Mouse (Mus musculus): ENCODE results near the gene Srgap2. TPM values are rescaled to one million over a fixed set of nuclear protein-coding genes. Genes with fewer than 3 reads are reported as not detected.

Srgap2 gene
- polyA plus RNA-seq, 1 experiment, result 16.3 TPM

DNA sequence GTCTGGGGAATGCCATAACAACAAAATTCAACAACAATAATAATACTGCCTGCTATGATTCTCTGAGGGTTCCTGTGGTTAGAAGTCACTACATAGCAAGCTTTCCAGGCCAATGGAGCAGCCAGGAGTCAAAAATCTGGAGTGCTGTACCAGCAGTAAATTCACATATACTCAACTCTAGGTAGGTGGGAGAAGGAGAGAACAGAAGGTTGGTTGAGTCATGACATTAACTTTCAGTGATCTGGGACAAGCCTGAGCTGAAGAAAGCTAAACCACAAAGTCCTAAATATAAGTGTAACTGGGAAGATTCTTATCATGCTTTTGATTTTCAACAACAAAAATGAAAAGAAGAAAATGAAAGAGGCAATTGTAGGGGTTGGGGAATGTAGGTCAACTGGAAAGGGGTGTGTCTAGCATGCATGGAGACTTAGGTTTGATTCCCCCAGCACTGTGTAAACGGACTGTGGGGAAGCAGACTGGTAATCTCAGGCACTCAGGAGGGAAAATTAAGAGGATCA lies 177.1 kb downstream of the Srgap2 start:
- no peak for TF ChIP-seq GATA1 (IDR thresholded peaks at IDR 0.05; ENCODE audit: low read length)

DNA sequence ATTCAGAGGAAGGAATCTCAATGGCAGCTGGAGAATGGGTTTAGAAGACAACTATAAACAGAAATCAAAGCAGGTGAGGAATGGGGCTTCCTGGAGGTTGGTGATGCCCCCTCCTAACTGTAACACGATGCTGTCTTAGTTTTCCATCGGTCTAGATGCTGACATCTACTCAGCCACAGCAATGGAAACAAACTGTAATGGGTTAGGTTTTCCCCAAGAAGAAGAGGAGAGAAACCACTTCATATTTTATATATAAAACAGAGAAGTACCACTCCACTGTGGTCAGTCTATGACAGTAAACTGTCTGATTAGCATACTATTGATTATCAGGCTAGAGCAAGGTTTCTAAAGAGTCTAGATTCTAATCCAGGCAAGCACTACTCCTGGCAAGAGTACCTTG lies 179.4 kb downstream of the Srgap2 start:
- TF ChIP-seq GATA1 (IDR thresholded peaks at IDR 0.05; ENCODE audit: low read length), result no peak

DNA sequence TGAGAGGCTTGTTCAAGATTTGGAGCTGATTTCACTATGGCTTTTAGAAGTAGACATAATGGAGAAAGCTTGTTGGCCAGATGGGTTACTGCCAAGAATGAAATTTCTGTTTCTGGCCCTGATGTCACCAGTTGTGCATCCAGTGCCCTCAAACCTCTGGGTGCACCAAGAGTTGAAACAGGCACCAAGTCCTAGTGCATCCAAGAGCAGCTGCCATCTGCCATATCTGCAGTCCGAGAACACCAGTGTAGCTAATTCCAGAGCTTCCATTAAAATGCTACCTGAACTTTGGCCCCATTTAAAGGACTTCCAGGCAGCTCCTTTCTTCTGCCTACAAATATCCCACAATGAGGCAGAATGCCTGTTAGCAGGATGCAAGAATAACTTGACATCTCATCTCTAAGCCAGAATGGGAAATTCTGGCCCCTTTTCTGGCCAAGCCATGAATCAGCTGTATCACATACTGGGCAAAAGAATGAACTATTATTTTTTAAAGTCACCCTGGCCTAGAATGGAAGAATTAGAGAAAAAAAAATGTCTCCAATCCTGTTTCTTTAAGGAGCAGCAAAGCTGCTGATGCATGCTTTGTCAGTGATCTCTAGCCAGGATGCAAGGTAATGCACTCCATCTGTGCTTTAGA lies 180.1 kb downstream of the Srgap2 start:
- TF ChIP-seq GATA1 (IDR thresholded peaks at IDR 0.05; ENCODE audit: low read length), result no peak

DNA sequence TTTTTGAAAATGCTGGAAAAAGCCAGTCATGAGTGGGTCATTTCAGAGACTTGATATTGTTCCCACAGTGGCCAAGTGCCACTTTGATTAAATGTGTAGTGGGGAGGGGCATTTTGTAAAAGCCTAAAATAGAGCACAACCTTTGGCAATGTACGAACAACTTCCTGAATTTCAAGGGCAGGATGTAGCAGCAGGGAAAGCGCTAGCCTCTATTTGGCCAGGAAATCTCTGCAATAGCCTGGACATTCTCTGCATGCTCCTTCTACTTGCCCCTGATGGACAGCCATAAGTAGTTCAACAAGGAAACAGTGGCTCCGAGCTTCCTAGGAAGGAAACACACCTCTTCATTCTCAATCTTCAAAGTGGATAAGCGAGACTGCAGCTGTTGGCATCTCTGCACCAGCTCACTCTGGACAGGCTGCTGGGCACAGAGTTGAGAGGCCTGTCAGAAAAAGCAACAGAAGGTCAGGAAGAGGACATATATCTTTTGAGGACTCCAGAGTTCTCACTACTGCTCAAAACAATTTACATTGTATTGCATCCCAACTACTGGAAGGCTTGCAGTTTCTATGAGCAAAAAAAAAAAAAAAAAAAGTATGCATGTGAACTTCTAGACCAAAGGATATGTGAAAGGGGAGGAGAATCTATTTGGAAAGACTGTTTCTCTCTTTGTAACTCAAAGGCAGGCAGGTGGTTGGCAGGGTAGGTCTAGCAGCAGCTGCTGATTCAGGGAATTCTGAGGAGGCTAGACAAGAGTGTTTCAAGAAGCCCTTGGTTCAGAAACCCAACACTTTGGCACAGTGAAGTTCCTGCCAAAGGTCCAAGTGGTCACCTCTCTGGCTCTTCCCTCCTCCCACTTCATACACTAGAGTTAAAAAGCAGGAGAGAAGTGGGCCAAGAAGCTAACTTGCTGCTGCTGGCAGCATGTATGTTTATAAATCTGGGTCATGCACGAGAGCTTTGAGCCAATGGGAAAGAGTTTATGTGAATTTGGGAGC lies 181.4 kb downstream of the Srgap2 start:
- no peak for TF ChIP-seq GATA1 (IDR thresholded peaks at IDR 0.05; ENCODE audit: low read length)

DNA sequence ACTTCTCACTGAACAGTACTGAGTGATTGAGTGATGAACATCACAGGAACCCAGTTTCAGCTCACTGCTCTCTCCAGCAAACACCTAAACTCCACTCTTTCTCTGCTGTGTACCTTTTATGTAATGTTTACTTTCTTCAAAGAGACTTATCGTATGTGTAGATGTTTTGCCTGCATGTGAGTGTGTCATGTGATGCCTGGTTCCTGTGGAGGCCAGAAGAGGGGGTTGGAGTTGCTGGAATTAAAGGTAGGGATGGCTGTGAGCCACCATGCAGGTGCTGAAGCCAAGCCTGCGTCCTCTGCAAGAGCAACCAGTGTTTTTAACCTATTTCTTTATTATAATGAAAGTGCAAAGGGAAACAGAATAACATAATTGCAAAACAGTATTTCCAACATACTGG lies 182.5 kb downstream of the Srgap2 start:
- TF ChIP-seq GATA1 (IDR thresholded peaks at IDR 0.05; ENCODE audit: low read length), result no peak

DNA sequence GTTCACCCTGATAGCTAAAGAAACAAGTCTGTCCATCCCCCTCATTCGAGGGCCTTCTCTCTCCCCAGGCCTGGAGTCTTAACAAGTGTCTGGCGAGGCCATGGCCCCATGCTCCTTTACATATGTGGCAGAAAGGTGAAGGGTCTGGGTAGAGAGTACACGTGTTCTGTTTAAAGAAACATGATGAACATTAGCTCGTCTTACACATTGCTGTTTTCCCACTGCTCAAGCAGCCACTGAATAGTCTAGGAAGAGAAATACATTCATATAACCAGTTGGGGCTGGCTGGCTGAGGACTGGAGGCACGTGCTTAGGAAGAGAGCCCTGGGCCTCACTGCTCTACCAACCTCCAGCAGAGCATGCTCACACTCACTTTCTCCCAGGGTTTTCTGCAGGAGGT lies 191.1 kb downstream of the Srgap2 start:
- no peak for TF ChIP-seq GATA1 (IDR thresholded peaks at IDR 0.05; ENCODE audit: low read length)

DNA sequence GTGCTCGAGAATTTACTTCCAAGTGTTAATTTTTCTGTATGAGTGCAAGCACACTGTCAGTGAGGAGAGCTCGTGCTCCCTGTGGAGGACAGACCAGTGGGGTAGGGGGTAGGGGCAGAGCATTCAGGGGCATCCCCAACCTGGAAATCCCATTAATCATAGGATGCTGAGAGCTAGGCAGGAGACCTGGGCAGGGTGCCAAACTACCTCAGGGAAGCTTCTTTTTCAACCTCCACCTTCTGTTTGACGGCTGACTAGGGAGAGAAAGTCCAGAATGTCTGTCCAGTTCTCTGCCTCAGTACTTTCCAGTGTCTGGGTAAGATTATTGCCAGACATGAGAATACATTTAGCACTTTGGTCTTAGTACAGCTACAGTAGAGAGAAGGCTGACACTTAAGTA lies 191.5 kb downstream of the Srgap2 start:
- TF ChIP-seq GATA1 (IDR thresholded peaks at IDR 0.05; ENCODE audit: low read length), result no peak

DNA sequence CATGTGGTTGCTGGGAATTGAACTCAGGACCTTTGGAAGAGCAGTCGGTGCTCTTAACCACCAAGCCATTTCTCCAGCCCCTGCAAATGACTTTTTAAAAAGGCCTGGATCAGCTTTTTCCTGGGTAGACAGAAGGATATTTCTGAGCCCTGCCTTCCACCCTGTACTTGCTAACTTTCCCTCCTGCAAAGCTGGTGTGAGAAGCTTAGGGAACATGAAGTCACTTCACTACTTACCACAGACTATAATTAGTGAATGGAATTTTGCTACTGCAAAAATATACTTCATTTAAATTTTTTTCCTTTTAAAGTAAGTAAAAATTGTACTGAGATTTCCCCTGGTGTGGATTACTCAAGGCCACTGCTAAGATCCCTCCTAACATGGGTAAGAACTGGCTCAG lies 196.0 kb downstream of the Srgap2 start:
- no peak for TF ChIP-seq GATA1 (IDR thresholded peaks at IDR 0.05; ENCODE audit: low read length)

DNA sequence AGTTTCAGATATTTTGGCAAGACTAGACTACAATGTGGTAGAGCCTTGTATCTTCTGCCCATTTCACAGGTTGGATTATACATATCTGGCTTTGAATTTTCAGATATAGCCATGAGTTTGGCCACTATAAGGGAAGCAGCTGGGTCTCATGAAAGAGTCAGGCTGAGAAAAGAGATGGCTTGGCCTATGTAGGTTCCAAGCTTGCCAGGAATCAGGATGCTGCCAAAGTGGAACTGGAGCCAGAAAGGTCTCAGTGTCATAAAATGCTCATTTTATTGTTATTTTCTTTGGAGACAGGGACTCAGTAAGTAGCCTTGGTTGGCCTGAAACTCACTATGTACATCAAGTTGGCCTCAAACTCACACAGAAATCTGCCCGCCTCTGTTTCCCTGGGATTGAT lies 200.0 kb downstream of the Srgap2 start:
- no peak for TF ChIP-seq GATA1 (IDR thresholded peaks at IDR 0.05; ENCODE audit: low read length)

DNA sequence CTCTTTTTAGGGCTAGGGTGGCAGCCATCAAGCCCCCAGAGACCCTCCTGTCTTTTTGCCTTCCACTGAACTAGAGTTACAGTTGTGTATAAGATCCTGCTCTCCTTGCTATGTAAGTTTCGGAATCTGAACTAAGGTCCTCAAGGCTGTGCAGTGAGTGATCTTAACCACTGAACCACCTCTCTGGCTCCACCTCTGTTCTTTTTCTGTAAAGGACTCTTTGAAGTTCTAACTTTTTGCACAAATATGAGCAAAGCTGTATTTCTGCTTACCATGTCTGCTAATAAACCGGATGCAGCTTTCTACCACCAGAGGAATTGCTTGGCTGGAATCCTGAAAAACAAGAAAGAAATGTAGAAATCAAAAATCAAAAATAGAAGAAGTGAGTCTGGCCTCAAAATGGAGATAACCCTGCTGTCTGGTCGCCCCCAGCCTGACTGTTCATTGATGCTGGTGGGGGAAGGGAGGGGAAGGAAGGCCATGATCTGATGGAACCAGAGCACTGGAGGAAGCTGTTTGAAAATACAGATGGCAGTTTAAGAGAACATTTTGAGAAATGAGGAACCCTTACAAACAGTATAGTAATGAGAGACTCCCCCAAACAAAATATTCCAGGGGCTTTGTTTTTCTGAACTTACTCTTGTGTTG lies 202.2 kb downstream of the Srgap2 start:
- TF ChIP-seq GATA1 (IDR thresholded peaks at IDR 0.05; ENCODE audit: low read length), result no peak

DNA sequence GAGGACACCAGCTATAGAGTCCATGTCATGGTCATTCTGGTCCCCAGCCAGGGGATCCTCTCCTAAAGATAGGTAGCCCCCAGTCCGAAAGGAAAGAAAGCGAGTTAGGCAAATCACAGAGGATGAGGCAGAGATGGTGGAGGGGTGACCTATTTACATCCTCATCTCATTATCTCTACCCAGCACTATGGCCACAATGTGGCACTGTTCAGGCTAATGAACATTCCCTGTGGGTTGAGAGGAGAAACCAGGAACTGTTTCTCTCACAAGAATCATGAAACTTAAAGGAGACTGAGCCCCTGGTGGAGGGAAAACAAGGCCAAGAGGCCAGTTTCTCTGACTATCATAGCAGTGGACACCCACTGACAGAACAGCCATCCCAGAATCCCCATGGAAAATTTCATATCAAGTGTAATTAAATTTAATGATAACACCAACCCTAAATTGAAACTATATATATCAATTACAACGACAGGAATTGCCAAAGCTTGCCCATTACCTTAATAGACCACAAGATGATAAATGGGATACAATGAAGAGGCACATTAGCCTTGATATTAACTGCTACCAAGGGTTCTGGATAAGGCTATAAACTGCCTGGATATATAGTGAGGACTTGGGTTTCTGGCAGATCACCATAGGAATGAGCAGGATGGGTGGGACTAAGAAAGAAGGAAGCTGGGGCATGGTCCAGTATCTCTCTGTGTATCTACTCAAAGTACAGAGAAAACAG lies 207.4 kb downstream of the Srgap2 start:
- no peak for TF ChIP-seq GATA1 (IDR thresholded peaks at IDR 0.05; ENCODE audit: low read length)

DNA sequence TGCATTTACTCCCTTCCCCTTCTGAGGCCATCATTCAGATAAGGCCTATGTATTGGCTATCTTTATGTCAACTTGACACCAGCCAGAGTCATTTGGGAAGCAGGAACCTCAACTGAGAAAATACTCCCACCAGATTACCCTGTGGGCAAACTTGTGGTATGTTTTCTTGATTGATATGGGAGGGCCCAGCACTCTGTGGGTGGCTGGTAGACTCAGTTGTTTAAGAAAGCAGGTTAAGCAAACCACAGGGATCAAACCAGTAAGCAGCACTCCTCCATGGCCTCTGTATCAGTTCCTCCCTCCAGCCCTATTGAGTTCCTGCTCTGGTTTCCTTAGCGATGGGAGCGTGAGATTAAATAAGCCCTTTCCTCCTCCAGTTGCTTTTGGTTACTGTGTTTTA lies 208.8 kb downstream of the Srgap2 start:
- TF ChIP-seq GATA1 (IDR thresholded peaks at IDR 0.05; ENCODE audit: low read length), result peak; percentile 43

DNA sequence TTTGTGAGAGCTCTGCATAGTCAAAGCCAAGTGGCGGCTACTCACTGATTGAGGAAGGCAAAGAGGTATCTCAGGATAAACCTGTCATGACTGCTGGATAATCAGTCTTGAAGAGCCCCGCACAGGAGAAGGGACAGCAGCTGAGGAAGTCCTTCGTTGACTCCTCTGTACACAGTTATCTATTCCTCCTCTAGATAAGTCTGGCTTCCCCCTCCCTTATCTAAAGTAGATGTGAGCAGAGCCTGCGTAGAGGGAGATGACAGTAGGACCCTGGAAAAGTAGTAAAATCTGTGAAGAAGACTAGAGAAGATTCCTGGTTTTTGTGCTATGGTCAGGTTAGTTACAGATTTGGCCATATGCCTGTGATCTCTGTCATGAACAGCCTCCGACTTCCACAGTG lies 209.5 kb downstream of the Srgap2 start:
- peak; percentile 68 for TF ChIP-seq GATA1 (IDR thresholded peaks at IDR 0.05; ENCODE audit: low read length)

DNA sequence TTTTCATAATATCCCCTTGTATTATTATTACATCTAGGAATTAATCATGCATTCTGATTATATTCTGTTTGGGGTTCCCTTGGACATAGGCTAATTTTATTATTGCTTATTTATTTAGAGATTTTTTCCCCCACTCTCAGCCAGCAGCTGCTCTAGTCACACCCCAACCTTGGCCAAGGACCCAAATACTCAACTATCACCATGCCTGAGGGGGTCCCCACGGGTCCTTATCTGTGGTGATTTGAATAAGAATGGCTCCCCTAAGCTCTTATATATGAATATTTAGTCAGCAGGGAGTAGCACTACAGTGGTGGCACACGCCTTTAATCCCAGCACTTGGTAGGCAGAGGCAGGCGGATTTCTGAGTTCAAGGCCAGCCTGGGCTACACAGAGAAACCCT lies 215.9 kb downstream of the Srgap2 start:
- no peak for TF ChIP-seq GATA1 (IDR thresholded peaks at IDR 0.05; ENCODE audit: low read length)

DNA sequence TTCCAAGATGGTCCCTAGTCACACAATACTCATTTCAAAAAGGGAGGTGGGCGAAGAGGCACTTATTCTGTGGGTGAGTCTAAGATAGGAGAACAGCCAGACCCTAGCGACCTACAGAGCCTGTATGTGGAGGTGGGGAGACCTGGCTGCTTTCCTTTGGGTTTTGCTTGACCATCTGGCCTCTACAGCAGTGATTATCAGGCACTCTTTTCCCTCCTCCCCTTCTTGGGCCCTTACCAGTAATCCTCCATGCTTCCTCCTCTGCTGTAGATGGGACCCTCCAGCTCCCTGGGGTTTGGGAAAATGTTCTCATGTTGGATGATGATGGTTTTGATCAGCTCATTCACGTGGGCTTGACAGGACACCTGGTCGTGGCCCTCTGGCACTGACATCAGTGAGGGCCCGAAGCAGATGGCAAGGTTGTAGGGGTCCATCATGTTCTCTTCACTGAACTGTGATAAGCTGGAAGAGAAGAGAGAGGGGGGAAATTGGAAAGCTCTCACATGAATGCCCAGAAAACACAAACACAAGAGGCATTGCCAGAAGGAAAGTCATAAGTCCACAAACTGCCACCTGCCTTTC lies 216.8 kb downstream of the Srgap2 start:
- TF ChIP-seq GATA1 (IDR thresholded peaks at IDR 0.05; ENCODE audit: low read length), result no peak

All from G1E-ER4 (cell line).